Mouse (Mus musculus) gonadal fat pad, adult 2 months (tissue): ENCODE measurements around the gene 2010111I01Rik. TPM values are rescaled to one million over a fixed set of nuclear protein-coding genes. Genes with fewer than 3 reads are reported as not detected.

Experiments
- DNase-seq: peaks from one replicate; pipeline ENCODE4 v3.0.0-alpha.2; 2012; ENCODE audit warnings: low read depth
- polyA plus RNA-seq: library from polyadenylated mRNA; depleted of rRNA; stranded (reverse); fragments of >200 nt; gene quantifications from 2 replicates; pipeline ENCODE4 v1.2.3, GENCODE M21; 2012

Gene 2010111I01Rik
- polyA plus RNA-seq, 1 experiment = 80.6 TPM

DNA sequence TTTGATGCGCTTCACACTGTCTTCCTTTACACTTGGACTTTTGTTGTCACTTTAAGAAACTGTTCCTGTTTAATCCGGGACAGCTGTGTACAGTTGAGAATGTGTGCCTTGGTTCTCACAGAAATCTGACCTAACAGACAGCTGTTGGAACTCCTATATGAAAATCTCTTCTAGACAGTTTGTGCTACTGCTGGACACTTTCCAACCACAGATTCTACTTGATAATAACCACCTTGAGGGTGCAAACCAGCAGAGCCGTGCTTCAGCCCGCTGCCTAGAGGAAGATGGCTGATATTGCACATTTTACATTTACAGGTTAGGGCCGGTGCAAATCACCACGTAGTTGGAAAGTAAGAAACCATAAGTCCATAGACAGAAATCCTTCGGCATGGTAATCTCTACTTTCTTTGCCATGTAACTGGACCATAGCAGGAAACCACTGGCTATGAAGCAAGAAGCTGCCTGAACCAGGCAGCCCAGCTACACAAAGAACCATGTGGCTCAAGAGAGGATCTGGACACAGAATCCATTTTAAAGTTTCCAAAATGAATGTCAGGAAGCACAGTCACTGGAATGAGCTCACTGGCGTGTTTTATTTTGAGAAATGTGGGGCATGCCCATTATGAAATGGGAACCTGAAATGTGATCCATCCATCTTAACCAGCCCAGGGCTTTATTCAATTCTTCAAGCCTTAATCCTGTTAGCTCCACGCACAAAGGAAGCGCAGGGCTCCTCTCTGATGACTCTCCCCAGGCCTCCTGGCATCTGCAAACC is 148.1 kb downstream of the 2010111I01Rik start:
- no peak for DNase-seq

DNA sequence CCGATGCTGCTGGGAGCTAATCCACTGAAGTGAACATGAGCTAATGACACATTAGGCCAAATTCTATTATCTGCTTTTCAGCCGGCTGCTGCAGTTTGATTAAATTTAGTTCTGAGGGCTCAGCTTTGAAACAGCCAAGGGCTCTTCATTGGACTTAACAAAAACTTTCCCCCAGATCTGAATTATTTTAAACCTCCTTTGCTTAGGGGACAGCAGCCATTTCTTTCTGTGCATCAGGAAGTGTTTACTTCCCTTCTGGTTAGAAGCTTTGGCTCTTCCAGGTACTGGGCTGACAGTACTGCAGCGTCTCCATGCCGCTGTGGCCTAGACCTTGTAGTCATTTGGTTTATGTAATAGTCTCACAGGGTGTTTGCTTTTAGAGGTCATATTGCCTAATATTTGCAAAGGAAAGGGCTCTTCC is 149.2 kb downstream of the 2010111I01Rik start:
- no peak for DNase-seq

DNA sequence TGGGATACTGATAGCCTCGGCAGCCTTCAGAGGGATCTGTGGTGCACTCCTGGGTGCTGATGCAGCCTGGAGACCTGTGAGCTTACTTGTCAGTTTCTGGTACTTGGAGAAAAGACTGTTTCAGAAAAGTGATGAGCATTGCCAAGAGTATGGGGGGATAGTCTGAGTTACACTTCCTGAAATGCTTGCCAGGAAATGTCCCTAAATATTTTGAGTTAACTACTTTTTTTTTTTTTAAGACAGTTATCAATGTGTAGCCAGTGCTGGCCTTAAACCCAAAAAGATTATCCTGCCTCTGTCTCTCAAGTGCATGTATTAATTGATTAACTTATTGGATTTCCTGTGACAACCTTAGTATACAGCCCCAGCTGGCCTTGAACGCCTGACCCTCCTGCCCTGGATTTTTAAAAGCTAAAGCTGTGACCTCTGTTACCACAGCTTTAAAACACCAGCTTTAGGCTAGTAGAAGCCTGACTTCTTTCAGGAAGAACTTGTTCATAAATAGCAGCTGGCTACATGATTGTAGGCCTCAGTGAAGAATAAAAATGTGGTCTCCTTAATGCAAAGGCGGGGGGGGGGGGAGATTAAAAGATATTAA is 150.6 kb downstream of the 2010111I01Rik start:
- no peak for DNase-seq

DNA sequence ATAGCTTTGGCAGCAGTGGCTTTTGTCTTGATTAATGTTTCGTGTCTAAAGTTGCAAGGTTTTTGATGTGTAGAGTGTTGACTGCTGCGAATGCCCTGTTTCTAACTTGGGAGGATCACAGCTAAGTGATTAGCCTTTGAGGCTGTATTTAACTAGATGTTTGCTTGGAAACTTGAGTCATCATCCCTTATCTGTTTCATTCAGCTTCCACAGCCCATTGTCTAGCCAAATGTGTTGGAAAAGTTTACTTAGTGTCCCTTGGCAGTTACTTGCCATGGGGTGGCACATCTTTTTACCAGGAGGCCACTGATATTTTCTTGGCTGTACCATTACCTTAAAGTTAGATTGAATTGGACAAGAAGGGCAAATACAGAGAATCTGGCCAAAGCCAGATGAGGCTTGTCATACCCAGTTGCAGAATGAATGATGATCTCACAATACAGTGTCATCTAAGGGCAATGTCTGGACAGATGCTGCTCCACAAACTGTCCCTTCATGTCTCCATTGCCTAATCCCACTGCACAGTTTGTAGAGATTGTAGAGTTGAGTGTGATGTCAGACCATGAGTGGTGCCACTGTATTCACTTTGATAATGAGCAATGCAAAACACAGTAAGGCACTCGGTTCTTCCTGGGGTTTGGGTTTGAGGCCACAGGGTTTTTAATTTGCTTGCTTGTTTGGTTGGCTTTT is 152.9 kb downstream of the 2010111I01Rik start:
- DNase-seq = no peak

DNA sequence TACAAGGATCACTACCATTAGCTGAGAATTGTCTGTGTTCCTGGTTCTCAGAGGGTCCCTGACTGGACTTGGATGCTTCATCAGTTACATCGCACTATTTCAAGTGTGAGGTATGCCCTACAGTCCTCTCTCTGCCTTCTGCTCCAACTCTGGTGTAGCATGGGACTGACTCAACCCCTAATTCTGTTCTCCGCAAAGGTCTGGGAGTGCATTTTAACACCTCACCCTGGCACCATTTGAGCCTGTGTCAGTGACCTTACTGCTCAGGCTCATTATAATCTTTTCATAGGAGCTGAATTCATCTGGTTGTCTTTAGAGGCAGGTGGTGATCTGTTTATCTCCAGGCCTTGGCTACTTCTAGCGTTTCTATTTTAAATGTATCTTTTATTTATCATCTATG is 154.0 kb downstream of the 2010111I01Rik start:
- DNase-seq = no peak

DNA sequence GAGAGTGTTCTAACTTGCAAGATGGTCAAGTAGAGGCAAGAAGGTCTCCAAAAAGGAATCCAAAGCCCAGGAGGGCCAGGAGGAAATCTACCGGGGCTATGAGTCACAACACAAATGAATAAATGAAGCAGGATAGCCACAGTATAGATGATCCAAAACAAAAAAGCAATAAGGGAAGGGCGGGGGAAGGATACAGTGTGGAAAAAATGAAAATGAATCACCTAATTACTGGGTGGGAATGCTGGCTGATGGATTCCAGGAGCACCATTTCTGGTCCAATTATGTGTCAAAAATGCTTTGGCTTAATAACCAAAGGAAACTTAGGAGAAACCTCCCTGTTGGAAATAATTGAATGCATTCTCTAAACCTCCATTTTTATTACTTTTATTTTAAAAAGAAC is 155.6 kb downstream of the 2010111I01Rik start:
- DNase-seq = no peak

DNA sequence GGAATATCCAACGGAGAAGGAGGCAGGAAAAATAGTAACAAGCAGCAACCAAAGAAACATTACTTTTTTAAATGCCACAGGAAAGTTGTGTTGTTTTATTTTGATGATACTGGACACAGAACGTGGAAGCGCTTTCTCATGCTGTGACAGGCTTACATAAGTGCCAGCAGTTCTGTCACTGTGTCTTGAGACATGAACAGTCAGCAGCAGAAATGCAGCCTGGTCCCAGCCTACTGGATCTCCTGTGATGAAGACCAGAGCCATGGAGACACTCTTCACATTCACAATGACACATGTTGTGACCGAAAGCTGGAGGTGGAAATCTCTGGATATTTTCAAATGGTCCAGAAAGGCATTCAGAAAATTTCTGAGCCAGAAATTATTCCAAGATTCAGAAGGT is 157.1 kb downstream of the 2010111I01Rik start:
- DNase-seq = no peak

DNA sequence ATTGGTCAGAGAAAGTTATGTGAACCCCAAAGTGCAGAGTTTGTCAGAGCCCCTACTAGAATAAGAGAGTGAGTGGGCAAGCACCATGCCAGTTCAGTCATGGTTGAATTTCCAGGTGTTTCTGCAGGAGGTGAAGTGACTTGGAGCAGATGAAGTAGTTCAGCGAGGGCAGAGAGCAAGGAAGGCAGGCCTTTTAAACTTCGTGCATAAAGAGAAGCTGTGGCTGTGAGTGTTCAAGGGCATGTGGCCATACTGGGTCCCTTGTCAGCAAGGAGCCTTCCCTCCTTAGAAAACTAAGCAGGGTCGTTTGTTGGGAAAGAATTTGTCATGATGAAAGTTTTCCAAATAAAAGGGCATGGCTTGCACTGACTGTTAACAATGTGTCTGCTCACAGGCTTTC is 161.5 kb downstream of the 2010111I01Rik start:
- DNase-seq = no peak

DNA sequence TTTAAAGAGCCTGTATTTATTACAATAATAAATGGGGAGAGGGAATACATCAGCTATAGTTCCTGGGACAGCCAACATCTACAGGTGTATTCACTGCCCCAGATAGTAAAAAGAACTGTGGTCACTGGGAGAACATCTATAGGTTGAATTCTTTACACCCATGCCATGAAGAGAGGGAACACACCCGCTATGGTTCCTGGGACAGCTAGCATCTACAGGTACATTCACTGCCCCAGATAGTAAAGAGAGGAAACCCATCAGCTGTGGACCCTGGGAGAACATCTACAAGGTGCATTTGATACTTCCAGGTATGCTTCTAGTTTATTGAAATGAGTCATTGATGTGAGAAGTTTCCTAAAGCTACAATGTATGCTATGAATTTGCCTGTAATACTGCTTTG is 162.8 kb downstream of the 2010111I01Rik start:
- no peak for DNase-seq

DNA sequence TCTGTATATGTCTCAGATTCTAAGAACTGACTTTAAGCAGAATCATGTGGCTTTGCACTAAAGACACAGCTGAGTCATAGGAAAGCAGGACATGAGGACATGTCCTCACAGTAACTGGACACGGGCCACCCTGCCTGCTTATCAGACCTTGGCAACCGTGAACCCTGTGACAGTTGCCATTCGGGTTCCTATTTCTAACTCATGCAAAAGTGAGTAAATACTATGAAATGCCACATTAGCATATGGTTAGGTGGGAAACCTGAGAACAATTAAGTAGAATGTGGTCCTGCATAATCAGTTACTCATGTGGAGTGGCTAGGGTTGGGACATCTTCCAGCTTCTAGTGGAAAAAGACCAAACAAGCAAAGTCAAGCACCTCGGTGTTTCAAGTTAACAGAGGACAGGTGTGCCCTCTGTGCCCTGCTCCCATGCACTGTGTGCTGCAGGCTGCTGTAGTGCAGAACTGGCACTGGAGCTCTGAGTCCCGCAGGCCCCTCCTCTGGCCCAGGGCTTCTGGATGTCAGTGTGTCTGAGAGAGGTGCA is 170.3 kb downstream of the 2010111I01Rik start:
- DNase-seq = no peak

DNA sequence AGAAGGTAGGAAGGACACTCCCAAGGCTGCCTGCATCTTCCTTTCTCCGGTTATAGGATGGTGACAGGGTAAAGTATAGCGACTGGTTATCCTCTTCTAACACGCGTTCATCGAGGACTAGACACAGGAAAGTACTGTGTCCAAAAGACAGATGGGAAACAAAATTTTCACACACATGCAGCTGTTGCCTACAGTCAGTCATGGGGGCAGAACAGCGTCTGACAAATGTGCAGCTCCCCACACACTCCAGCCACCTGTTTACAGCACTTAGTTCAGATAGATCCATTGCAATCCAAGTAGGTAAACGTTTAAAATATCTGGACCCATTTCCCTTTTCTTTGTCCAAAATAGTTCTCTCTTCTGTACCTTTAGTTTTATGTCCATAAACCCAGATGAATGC is 171.3 kb downstream of the 2010111I01Rik start:
- DNase-seq = no peak

DNA sequence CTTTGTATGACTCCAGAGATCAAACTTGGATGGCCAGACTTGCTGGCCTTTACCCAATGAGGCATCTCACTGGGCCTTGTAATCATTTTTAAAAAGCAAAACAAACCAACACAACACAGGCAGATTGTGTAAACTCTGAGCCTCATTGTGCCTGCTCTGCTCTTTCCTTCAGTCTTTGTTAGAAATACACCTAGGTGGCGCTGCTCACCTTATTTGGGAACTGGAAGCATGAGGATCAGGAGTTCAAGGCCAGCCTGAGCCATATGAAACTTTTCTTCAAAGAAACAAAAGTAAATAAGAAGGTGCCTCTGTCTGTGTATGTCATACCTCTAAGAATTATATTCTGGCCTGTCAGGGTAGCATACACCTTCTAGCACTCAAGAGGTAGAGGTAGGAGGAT is 172.1 kb downstream of the 2010111I01Rik start:
- no peak for DNase-seq

DNA sequence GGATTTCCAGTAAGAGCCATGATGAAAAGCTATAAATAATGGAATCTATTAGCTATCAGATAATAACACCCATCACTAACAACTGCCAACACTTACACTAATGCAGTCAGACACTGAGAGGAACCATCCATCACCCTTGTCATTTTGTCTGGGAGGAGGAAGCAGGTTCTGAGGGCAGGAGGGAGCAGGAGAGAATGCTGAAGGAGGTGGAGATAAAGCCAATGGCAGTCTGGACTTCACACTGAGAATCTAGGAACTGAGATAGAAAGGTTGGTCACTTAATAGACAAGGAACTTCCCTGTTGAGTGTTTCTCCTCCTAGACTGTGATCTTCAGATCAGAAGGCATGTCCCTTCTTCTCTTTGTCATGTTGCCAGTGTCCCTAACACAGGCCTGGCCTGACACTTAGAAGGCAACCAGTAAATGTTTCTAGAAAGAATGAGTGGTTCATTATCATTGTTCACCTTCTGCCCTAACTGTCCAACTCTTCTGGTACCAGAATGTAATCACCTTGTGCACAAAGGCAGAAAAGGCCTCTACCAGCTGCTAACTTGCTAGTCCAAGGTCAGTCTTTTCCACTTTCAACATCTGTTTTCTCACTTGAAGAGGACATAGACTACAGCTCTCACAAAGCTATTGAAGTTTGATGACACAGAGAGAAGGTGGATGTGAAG is 173.8 kb downstream of the 2010111I01Rik start:
- DNase-seq = no peak

DNA sequence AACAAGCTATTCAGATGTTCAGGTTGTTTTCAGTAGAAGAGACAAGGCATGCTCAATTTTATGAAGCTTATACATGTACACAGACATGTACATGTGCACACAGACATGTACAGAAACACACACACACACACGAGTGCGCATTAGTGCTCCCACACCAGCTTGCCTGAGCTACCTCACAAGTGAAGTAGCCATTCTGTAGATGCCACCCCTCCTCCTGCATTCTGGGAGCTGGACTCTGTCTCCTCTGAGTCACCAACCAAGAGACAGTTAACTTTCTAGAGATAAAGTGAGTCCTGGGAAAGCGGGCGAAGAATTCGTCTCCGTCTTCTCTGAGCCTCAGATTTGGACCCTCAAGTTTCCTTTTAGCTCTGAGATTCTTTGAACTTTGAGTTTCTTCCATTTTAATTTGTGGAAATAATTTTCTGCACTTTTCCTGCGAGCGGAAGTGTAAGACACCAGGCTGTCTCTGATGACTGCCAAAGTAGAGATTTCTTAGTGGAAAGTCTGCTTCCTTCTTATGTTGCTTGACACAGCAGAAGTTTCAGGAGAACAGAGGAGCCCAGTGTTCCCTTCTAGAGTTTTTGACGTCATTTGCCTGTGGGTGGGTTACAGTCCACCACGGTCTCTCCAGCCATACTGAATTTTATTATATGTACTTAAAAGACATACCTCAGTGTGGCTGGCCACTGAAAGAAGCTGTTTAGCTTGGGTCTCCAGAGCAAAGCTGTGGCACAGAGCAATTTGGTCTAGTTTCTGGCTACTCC is 175.0 kb downstream of the 2010111I01Rik start:
- DNase-seq = no peak

DNA sequence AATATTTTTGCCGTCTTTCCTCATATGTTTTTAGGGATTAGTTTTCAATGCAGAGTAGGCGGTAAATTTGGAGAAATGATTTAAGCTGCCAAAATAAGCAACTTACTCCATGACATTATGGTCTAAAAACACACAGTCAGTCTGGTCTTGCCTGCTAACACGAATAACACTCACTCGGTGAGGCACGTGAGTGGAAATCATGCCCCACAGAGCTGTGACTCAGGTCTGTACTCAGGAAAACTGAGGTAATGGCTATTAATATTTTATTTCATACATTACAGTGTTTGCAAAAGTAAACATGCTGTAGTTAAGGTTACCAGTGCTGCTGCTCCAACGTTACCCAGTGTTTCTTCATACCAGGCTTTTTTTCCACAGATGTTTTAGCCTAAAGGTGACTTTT is 176.1 kb downstream of the 2010111I01Rik start:
- DNase-seq = no peak

DNA sequence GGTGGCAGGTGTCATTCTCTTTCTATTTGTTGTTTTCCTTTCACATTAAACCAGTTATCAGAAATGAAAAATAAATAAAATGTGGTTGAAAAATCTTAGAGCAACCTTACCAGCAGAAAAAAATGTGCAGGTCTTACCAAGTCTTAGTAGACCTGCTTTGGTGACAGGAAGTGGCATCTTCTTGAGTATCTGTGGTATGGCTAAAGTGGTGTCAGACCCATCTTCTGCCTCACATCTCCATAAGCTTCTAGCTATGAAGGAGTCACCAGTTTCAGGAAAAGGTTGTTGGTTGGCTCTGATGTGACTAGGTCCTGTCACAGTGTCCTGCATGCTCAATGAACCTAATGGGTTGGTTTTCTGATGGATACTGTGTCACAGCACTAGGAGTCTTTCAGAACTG is 176.6 kb downstream of the 2010111I01Rik start:
- DNase-seq = no peak

DNA sequence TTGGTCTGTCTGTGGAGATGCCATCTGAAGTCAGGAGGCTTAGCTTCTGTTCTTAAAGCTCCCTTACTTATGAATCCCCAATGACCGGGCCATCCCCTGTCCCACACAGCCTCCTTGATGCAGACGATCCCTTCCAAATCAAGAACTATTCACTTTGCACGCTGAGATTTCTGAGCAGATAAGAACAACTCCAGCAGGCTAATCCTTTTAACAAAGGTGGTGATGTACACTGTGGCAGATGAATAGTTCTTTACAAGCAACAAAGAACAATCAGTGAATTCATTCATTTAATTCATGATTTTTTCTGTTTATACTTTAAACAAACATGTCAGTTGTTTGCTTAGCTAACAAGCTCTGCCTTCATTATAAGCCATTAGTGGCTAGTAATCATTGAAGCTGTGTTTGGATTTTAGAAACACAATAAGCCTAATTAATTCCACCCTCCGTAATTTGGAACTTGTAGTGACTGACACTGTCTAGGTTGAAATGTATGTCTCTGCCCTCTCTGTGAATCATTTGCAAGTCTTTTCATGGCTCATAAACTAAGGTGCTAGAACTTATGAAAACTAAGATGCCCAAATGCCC is 182.0 kb downstream of the 2010111I01Rik start:
- no peak for DNase-seq

DNA sequence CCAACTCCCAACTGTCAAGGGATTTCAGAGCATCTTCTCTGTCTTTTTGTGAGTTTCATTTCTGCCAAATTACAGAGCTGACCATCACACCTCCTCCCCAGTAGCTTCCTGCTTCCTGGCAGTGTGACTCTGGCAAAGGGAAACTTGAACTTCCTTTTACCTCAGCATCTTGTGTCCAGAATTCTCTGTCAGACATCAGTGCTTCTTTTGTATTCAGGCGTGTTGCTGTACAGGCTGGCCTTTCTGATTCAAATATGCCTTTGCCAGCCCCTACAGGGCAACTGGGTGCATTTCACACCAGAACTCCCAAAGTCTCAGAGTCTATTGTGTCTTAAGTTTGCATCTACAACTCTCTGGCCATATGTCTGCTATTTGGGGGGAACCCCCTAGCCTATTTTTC is 183.5 kb downstream of the 2010111I01Rik start:
- no peak for DNase-seq

DNA sequence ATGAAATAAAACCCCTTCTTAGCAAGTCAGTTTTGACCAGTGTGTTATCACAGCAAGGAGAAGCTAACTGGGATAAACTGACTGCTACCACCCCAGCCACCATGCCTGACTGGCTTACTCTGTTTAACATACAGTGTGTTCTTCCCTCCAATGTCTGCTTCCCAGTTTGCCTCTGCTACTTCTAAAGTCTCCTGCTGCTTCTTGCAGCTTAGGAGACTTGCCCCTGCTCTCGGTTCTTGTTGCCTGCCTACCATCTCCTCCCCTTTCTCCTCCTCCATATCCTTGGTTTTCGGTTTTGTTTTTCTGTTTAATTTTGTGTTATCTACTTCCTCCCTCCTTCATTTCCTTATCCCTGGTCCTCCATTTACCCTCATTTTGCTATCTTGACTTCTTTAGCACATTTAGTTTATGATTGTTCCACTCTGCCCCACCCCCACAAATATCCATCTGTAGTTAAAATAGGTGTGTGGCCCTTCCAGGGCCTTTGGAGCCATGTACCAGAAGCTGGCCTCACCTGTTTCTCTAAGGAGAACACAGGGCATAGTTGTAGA is 185.9 kb downstream of the 2010111I01Rik start:
- no peak for DNase-seq

DNA sequence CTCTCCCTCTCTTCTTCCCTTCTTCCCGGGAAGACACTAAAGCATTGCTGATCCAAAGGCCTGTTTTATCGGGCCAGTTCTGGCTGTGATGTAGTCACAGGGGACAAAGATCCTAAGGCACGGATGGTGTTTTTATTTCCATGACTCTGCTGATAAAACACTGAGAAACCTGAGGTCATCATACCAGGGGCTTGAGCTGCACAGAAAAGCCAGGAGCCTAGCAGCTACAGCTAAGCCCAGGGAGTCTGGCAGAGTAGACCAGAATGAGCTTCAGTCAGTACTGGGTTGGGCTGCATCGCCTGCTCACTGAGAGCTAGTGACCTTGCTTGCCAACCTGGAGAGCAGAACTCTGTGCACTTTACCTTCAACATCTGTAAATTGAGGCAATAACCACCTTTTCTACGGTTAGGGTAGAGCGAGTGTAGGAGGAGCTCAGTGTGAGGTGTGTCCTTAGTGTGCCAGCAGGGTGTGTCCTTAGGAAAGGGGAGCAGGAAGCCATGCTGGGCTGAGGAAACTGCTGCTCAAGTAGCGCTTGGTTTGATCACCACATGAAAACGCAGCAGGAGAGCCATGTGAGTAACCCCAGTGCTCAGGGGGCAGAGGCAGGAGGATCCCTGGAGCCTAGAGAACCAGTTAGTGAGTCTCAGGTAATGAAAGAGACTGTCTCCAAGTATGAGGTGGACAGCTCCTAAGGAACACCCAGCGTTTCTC is 186.5 kb downstream of the 2010111I01Rik start:
- DNase-seq = no peak
